Mouse (Mus musculus) G1E (cell line): ENCODE measurements around the gene 6030458C11Rik.

ENCODE experiments used
- CTCF ChIP-seq: IDR thresholded peaks from 2 replicates; pipeline ENCODE4 v1.5.1; 2012; ENCODE audit warnings: low read depth, low read length, inconsistent platforms, mixed read lengths
- GATA1 ChIP-seq: IDR thresholded peaks from 2 replicates; pipeline ENCODE4 v1.6.1; 2012; ENCODE audit warnings: borderline replicate concordance, low read length, inconsistent platforms, mixed read lengths
- POLR2AphosphoS5 ChIP-seq: IDR thresholded peaks from 2 replicates; pipeline ENCODE4 v1.6.1; 2012; ENCODE audit warnings: low read depth, low read length, inconsistent platforms; ENCODE audit not compliant: insufficient replicate concordance

DNA sequence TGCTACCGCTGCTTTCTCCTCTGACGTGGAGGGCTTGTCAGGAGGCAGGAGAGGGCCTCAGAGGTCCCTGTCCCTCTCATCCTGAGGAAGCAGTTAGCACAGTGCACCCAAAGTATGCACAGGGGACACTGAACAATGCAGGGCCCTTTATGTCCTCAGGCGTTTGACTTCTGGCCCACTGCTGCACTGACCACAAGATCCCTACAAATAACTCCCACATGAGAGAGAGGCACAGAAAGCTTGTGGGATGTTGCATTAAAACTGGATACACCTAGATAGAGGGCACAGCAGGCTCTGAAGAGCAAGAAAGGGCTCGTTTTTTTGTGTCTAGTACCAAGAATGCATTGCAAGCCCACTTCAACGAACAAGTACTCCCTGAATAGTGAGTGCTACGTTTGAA is 30.1 kb downstream of the 6030458C11Rik start:
- TF ChIP-seq CTCF, result no peak
- no peak for TF ChIP-seq GATA1
- TF ChIP-seq POLR2AphosphoS5, result no peak
